Mouse (Mus musculus): ENCODE results near the gene Mat2a. TPM values are rescaled to one million over a fixed set of nuclear protein-coding genes. Genes with fewer than 3 reads are reported as not detected.
A peak's percentile ranks its signal among the peaks of the same experiment; 100 is the strongest.

Gene Mat2a
- total RNA-seq, 1 experiment = 407 TPM

DNA sequence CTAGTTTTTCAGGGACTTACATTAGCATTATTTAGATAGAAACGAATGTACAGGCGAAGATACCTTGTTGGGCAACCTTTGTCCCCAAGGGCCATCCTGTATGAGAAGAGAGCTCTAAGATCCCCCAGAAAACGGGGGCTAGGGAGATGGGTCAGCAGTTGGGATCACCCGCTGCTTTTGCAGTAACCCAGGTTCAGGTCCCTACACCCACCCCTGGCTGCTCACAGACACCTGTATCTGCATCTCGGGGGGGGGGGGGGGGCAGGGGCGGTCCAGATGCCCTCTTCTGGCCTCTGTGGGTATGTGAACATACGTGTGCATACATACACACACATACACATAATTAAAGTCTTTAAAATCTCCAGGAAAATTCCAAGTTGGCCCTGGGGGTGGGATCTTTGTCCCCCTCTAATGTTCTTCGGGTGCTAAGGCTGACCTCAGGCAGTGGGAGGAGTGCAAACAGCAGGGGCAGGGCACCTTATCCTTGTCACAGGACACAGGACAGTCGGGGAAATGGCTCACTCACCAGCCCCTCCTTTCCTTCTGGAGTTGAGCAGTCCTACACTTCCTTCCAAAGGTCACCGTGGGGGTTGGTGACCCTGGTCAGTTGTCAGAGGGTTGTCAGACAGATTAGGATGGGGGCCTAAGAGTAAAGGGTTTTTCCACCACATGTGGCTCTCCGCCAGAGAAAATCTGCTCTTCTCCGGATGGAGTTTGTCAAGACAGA, 48.4 kb downstream of the Mat2a start:
- in situ Hi-C loops (cut with MboI; ENCODE audit: low sequenced_read_pairs in 2 of 2, unreplicated experiment in 2 of 2) = no loop called here
- Histone ChIP-seq H3K9me3 (ENCODE audit: control insufficient read depth, insufficient read depth, low read depth, low read length) (no peaks in the 10 kb centered on the region), H3K36me3 (ENCODE audit: control insufficient read depth, insufficient read depth, low read length, poor library complexity, severe bottlenecking) (no peaks in the 10 kb centered on the region), H3K9ac (ENCODE audit: insufficient read depth, low read depth, low read length, poor library complexity, severe bottlenecking) (no peak overlapping the region), H3K27ac (ENCODE audit: insufficient read depth, low read depth, low read length, poor library complexity, severe bottlenecking) (no peak overlapping the region), H3K4me3 (ENCODE audit: insufficient read depth in 1 of 2, low read depth in 1 of 2, low read length in 2 of 2, poor library complexity in 1 of 2, severe bottlenecking in 1 of 2) (peak overlapping the region in 1 of 2 experiments; percentile 89; a peak in 2 of 4 replicates), H3K4me1 (ENCODE audit: control insufficient read depth in 2 of 2, insufficient read depth in 2 of 2, low read length in 2 of 2, poor library complexity in 1 of 2) (peaks cover 3 to 4% of the 10 kb centered on the region in 2 experiments; a peak in 1 of 4 replicates)
- TF ChIP-seq MAFK (IDR thresholded peaks at IDR 0.05; ENCODE audit: insufficient read depth, low read depth, low read length) = no peak
- no peak for TF ChIP-seq HCFC1 (IDR thresholded peaks at IDR 0.05; ENCODE audit: borderline replicate concordance, insufficient read depth, low read length)
- TF ChIP-seq CHD2 (IDR thresholded peaks at IDR 0.05; ENCODE audit: low read depth, low read length) = no peak
- no peak for TF ChIP-seq ZC3H11A (IDR thresholded peaks at IDR 0.05; ENCODE audit: borderline replicate concordance, low read depth, low read length)
- no peak for TF ChIP-seq ZNF384 (IDR thresholded peaks at IDR 0.05; ENCODE audit: low read depth, low read length)
- no peak for DNase-seq (ENCODE audit: low read depth, low spot score)

GRCm38 (mm10) chr6:72389941-72390771, 49.2 kb downstream of the Mat2a start, which contains the start of gene Vamp8:
Gene Vamp8, minus strand, starts transcription at chr6:72390703.
- Histone ChIP-seq H3K27ac (ENCODE audit: insufficient read depth, low read depth, low read length, poor library complexity, severe bottlenecking) (peak within 1 kb of the TSS; percentile 60; the same call in 1 of the 2 replicates), H3K9me3 (ENCODE audit: control insufficient read depth, insufficient read depth, low read depth, low read length) (no peaks in the 10 kb centered on the region), H3K36me3 (ENCODE audit: control insufficient read depth, insufficient read depth, low read length, poor library complexity, severe bottlenecking) (no peaks in the 10 kb centered on the region), H3K9ac (ENCODE audit: insufficient read depth, low read depth, low read length, poor library complexity, severe bottlenecking) (peak within 1 kb of the TSS; percentile 72), H3K4me1 (ENCODE audit: control insufficient read depth in 2 of 2, insufficient read depth in 2 of 2, low read length in 2 of 2, poor library complexity in 1 of 2) (peaks cover 3 to 4% of the 10 kb centered on the region in 2 experiments; a peak in 1 of 4 replicates), H3K4me3 (ENCODE audit: insufficient read depth in 1 of 2, low read depth in 1 of 2, low read length in 2 of 2, poor library complexity in 1 of 2, severe bottlenecking in 1 of 2) (peak within 1 kb of the TSS; percentile 67 to 89)
- TF ChIP-seq HCFC1 (IDR thresholded peaks at IDR 0.05; ENCODE audit: borderline replicate concordance, insufficient read depth, low read length) (no peak; the same call in 1 of the 2 replicates), ZNF384 (IDR thresholded peaks at IDR 0.05; ENCODE audit: low read depth, low read length) (no peak), CHD2 (IDR thresholded peaks at IDR 0.05; ENCODE audit: low read depth, low read length) (no peak), ZC3H11A (IDR thresholded peaks at IDR 0.05; ENCODE audit: borderline replicate concordance, low read depth, low read length) (no peak), MAFK (IDR thresholded peaks at IDR 0.05; ENCODE audit: insufficient read depth, low read depth, low read length) (no peak)
- DNase-seq (ENCODE audit: low read depth, low spot score) = peak; percentile 60
- in situ Hi-C loops (cut with MboI; ENCODE audit: low sequenced_read_pairs in 2 of 2, unreplicated experiment in 2 of 2) = no loop called here

DNA sequence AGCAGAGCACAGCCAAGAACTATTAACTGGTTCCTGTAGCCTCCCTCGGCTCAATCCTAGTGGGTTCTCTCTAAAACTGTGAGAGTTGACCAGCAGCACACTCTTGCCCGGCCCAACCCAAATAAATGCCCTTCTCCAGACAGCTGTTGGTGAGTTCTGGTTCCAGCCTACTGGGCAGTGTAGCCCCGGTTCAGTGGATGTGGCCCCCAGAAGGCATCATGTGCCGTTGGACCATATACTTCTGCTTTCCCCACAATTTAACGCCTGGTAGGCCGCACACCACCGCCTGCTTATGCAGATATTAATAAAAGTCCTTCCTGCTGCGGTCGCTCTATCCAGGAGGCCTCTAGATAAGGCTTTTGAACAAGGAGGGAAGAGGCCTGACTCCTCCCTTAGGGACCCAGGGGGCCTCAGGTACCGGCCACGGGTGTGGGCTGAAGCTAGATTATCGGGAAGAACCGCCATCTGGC, 49.9 kb downstream of the Mat2a start:
- H3K4me3 ChIP-seq (ENCODE audit: insufficient read depth in 1 of 2, low read depth in 1 of 2, low read length in 2 of 2, poor library complexity in 1 of 2, severe bottlenecking in 1 of 2) = peak overlapping the region; percentile 67 to 89
- H3K4me1 ChIP-seq (ENCODE audit: control insufficient read depth in 2 of 2, insufficient read depth in 2 of 2, low read length in 2 of 2, poor library complexity in 1 of 2) = peaks cover 3 to 4% of the 10 kb centered on the region in 2 experiments; a peak in 1 of 4 replicates
- in situ Hi-C loops (cut with MboI; ENCODE audit: low sequenced_read_pairs in 2 of 2, unreplicated experiment in 2 of 2) = no loop called here
- H3K9me3 ChIP-seq (ENCODE audit: control insufficient read depth, insufficient read depth, low read depth, low read length) = no peaks in the 10 kb centered on the region
- TF ChIP-seq CHD2 (IDR thresholded peaks at IDR 0.05; ENCODE audit: low read depth, low read length) (no peak), ZC3H11A (IDR thresholded peaks at IDR 0.05; ENCODE audit: borderline replicate concordance, low read depth, low read length) (no peak), ZNF384 (IDR thresholded peaks at IDR 0.05; ENCODE audit: low read depth, low read length) (no peak), HCFC1 (IDR thresholded peaks at IDR 0.05; ENCODE audit: borderline replicate concordance, insufficient read depth, low read length) (no peak), MAFK (IDR thresholded peaks at IDR 0.05; ENCODE audit: insufficient read depth, low read depth, low read length) (no peak)
- H3K27ac ChIP-seq (ENCODE audit: insufficient read depth, low read depth, low read length, poor library complexity, severe bottlenecking) = no peak overlapping the region
- no peaks in the 10 kb centered on the region for H3K36me3 ChIP-seq (ENCODE audit: control insufficient read depth, insufficient read depth, low read length, poor library complexity, severe bottlenecking)
- DNase-seq (ENCODE audit: low read depth, low spot score) = no peak
- H3K9ac ChIP-seq (ENCODE audit: insufficient read depth, low read depth, low read length, poor library complexity, severe bottlenecking) = peak overlapping the region; percentile 72

GRCm38 (mm10) chr6:72388791-72389329, 50.5 kb downstream of the Mat2a start:
- no peaks in the 10 kb centered on the region for H3K9me3 ChIP-seq (ENCODE audit: control insufficient read depth, insufficient read depth, low read depth, low read length)
- H3K4me1 ChIP-seq (ENCODE audit: control insufficient read depth in 2 of 2, insufficient read depth in 2 of 2, low read length in 2 of 2, poor library complexity in 1 of 2) = peaks cover 3 to 4% of the 10 kb centered on the region in 2 experiments; a peak in 1 of 4 replicates
- no peaks in the 10 kb centered on the region for H3K36me3 ChIP-seq (ENCODE audit: control insufficient read depth, insufficient read depth, low read length, poor library complexity, severe bottlenecking)
- no peak for TF ChIP-seq HCFC1 (IDR thresholded peaks at IDR 0.05; ENCODE audit: borderline replicate concordance, insufficient read depth, low read length)
- no peak for TF ChIP-seq ZNF384 (IDR thresholded peaks at IDR 0.05; ENCODE audit: low read depth, low read length)
- no peak for TF ChIP-seq MAFK (IDR thresholded peaks at IDR 0.05; ENCODE audit: insufficient read depth, low read depth, low read length)
- TF ChIP-seq ZC3H11A (IDR thresholded peaks at IDR 0.05; ENCODE audit: borderline replicate concordance, low read depth, low read length) = no peak
- TF ChIP-seq CHD2 (IDR thresholded peaks at IDR 0.05; ENCODE audit: low read depth, low read length) = no peak
- no peak overlapping the region for H3K4me3 ChIP-seq (ENCODE audit: insufficient read depth in 1 of 2, low read depth in 1 of 2, low read length in 2 of 2, poor library complexity in 1 of 2, severe bottlenecking in 1 of 2)
- no peak overlapping the region for H3K9ac ChIP-seq (ENCODE audit: insufficient read depth, low read depth, low read length, poor library complexity, severe bottlenecking)
- H3K27ac ChIP-seq (ENCODE audit: insufficient read depth, low read depth, low read length, poor library complexity, severe bottlenecking) = no peak overlapping the region
- in situ Hi-C loops (cut with MboI; ENCODE audit: low sequenced_read_pairs in 2 of 2, unreplicated experiment in 2 of 2) = no loop called here
- no peak for DNase-seq (ENCODE audit: low read depth, low spot score)
